Mouse (Mus musculus) adrenal gland, adult 8-10 months (tissue): ENCODE measurements at regions not wholly inside any gene's neighbourhood (a gene's known extent, or its start where the extent isn't known, plus 50 kb on each side); places are given as distances from the start of the nearest gene placed in this dataset.
A peak's percentile ranks its signal among the peaks of the same experiment; 100 is the strongest.

Experiments
- DNase-seq: peaks from one replicate; pipeline ENCODE4 v3.0.0; 2022

DNA sequence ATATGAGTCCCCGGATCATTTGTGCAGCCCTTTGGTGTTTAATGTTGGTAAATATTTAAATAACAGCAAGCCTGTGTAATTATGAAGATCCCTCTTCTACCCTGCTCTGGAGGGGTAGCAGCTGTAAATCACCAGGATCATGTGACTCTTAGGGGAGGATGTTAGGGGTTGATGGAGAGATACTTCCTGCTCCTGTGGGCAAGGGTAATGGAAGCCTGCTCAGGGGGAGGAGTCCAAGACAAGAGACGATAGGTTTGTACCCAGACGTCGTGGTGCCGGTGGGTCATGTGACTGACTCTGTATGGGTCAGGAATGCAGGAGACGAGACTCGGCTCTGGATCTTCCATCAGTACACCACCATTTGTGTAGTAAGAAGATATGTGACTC, 166.7 kb downstream of the Cdh26 start:
- no peak for DNase-seq

- no peak for DNase-seq
Observed at GRCm38 (mm10) chr2:178598371-178598770, 168.0 kb downstream of the Cdh26 start.

DNA sequence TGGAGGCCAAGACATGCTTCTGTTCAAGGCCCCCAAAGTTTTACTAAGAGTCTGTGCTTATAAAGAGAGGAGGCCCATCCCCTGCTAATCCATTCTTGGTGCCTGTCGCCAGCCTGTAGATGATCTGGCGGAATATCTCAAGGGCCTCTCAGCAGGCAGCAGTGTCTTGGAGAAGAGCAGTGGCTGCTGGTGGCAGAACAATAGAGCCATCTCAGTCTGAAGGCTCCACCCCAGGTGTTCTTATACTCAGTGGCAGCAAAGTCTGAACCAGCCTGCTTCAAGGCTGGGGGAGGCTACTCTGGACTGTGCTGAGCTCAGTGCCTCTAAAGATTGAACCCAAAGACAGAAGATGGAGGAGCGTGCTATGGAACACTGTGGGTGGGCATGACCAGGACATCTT, 168.5 kb downstream of the Cdh26 start:
- no peak for DNase-seq

DNA sequence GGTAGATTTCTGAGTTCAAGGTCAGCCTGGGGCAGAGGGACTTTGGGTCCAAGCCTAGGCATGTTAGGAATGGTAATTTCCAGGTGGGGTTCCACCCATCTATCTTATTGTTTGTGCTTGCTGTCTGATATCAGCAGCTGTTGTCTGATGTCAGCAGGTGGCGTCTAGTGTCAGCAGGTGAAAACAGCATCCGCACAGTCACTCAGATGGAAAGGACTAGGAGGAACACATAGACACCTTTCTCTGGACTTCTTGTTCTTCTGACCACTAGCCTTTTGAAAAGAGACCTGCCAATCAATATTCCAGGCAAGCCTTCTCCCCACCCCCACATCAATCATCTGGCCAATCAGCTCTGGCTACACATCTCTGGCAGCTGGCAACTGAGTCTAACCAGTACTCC, 173.1 kb downstream of the Cdh26 start:
- DNase-seq = no peak

GRCm38 (mm10) chr2:178606733-178607132, 176.4 kb downstream of the Cdh26 start:
- DNase-seq = peak; percentile 15

DNA sequence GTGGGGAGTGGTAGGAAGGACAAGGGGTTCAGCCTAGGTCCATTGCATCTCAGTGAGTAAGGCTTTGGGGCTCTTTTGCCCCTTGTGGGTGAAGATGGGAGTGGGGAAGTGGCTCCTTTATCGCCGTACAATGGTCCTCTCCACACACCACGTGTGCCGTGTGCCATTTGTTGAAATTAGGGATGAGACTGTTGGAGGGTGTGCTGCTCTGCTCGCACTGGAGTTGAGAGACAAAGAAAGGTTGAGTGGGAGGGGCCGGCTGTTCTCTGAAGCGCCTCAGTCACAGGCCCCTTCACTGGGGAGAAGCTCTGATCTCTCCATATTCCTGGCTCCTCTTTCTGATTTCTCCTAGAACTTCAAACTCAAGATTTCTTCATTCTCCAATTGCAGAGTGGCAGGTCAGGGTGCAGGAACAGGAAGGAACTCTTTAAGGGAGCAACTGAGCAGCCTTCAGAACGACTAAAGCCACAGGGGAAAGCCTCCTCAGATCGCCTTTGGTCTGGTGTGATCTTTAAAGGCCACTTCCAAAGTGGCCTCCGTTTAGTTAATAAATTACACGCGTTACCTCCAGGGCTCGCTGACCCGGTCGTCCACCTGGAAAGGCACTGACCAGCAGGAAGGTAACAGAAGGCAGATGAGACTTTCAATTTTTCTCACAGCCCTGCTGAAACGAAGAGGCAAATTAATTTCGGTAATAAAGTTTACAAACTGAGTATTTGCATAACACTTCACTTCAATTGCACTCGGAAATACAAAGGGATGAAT, 180.1 kb downstream of the Cdh26 start:
- no peak for DNase-seq

- no peak for DNase-seq
Observed at GRCm38 (mm10) chr2:178614761-178615160, 184.4 kb downstream of the Cdh26 start.

DNA sequence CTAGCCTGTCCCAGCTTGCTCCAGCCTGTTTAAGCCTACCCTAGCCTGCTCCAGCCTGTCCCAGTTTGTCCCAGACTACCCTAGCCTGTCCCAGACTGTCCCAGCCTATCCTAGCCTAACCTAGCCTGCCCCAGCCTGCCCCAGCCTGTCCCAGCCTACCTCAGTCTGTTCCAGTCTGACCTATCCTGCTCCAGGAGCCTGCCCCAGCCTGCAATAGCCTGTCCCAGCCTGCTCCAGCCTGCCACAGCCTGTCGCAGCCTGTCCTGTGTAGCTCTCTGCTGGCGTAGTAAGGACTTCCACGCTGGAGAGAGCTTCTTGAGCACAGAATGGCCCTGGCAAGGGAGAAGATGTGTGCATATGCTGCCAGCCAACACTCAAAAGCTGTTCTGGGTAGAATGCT, 192.5 kb downstream of the Cdh26 start:
- DNase-seq = no peak

GRCm38 (mm10) chr2:178624475-178624874, 194.1 kb downstream of the Cdh26 start:
- no peak for DNase-seq

DNA sequence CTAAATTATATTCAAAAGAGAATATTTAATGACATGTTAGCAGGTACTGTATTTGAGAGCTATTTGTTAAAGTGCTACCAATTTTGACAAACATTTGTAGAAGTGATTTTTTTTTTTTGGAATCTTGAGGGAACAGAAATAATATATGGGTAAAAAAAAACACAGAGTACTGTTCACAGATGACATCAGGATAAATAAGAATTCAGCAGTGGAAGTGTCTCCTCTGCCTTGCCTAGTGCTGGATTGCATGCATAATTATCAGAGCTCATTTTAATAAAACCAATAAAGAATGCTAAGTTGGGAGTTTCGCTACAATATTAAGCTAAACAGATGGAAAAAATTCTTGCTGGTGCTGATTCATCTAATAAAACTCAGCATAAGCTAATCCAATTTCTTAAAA, 194.6 kb downstream of the Cdh26 start:
- no peak for DNase-seq

GRCm38 (mm10) chr2:178629756-178630155, 199.4 kb downstream of the Cdh26 start:
- peak; percentile 17 for DNase-seq

- no peak for DNase-seq
Observed at GRCm38 (mm10) chr2:178630511-178630910, 200.2 kb downstream of the Cdh26 start.

- DNase-seq = no peak
Observed at GRCm38 (mm10) chr2:178631336-178631735, 201.0 kb downstream of the Cdh26 start.

GRCm38 (mm10) chr2:178631966-178632365, 201.6 kb downstream of the Cdh26 start:
- DNase-seq = no peak

DNA sequence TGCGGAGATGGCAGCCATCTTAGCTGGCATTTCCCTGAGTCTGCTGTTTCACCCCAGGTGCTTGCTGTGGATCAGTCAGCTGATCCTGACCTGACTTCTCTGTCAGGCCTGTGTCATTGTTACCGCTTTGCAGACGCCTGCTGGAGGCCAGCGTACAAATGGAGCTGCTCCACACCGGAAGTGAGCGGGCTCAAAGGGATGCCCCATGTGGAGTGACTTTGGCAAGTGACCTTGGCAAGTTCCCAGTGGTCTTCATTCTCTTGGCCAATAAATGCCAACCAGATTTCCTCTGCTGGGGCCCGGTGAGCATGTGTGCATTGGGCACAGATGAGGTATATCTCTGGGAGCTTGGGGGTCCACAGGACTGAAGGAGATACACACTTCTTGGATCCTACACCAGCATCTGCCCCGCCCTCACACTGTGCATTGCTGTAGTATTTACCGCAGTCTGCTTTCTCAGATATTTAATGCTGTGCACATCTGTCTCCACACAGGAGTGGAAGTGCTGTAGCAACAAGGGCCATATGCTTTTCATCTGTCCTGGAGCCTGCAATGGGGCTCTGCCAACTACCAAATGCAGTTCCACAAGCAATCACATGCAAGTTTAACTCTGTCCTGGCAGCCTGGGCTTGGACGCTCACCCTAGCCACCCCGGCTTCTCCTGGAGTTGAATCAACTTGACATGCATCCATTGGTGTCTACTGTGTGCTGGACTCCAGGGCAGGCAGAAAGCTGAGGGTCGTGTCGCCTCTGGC, 202.7 kb downstream of the Cdh26 start:
- no peak for DNase-seq

- no peak for DNase-seq
Observed at GRCm38 (mm10) chr2:178634116-178634515, 203.8 kb downstream of the Cdh26 start.

- no peak for DNase-seq
Observed at GRCm38 (mm10) chr2:178635685-178636084, 205.4 kb downstream of the Cdh26 start.

DNA sequence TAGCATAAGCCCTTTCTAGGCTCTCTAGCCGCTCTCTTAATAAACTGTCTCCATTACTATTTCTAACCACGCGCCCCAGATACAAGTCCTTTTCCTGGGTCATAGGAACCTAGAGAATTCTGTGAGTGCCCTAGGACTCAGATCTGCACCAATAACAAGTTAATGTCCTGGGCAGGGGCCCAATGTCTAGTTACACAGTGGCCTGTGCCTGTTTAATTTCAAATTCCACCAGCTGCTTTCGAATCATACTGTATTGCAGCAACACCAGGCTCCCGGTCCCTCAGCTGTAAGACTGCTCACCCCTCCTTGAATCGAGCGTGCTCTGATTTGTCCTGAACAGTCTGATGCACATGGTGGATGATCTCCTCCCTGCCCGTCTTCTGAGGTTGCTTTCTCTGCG, 206.6 kb downstream of the Cdh26 start:
- no peak for DNase-seq

DNA sequence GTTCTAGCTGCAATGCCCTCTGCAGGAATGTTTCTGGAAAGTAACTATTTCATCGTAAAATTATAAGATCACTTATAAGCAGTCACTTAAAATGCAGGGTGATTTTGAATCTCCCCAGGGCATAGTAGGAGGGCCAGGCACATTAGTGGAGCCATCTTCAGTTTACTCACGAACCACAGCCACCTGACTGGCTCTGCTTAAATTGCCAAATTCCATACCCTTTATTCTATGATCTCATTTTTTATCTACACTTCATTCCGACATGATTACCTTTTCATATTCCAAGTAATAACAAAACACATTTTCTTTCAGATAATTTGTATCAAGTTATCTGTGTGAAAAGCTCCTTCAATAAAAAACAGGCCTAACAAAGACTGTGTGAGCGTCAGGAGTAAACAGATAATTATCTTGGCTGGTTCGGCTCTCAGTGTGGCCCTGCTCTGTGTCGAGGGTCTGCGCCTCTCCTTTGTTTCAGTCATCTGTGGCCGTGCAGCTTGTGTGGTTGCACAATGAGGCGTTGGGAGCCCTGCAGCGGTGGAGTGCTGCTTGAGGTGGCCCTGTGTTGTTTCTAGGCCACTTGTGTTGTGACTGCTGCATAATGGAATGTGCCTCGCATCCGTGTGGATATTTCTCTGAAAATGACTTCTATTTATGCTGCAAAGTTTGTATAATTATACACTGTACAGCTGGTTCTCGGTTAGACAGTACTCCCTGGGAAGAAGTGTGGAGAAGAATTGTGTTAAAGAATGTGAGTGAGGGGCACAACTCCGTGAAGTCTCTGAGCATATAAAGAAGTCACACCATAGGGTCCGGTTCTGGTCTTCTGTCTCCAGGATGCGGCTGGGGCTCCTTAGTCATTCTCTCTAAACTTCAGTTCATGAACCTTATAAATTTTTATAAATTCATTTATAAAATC, 212.1 kb downstream of the Cdh26 start:
- no peak for DNase-seq

DNA sequence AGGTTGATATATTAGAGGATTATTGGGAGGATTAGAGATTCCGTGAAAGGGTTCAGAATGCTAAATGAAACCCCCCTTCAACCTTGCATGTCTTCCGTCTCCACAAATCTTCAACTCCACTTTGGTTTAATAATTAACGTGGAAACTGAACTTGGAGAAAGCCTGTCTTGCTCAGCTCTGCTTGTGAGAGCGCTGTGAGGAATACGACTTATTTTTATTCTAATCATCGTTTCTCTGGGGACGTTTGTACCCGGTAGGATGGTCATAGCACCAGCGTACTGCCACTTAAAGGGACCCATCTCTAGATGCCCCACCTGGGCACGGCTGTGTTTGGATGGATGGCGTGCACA, 212.7 kb downstream of the Cdh26 start:
- no peak for DNase-seq

DNA sequence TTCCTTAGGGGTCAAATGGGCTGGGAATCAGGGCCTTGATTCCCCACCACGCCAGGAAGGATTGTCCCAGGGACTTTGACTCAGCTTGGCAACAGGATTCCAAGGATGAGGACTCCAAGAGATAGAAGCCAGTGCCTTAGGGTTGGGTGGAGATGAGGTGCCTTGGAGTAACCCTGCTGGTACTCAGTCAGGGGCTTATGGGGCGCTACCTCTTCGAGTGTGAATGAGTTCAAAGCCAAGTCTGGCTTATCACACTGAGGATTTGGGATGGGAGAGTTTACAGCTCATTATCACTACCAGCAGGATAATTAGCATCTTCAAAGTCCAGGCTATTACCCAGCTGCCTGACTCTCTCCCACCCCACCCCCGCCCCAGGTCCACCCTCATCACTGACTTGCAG, 213.5 kb downstream of the Cdh26 start:
- no peak for DNase-seq

- no peak for DNase-seq
Observed at GRCm38 (mm10) chr2:178660071-178660470, 229.7 kb downstream of the Cdh26 start.

- DNase-seq = no peak
Observed at GRCm38 (mm10) chr2:178662396-178662795, 232.1 kb downstream of the Cdh26 start.
